Mouse (Mus musculus): ENCODE measurements around the gene Clec16a. TPM values are rescaled to one million over a fixed set of nuclear protein-coding genes. Genes with fewer than 3 reads are reported as not detected.

Clec16a gene
- total and polyA plus RNA-seq, 3 experiments: 20.0 to 24.2 (median 20.5) TPM

DNA sequence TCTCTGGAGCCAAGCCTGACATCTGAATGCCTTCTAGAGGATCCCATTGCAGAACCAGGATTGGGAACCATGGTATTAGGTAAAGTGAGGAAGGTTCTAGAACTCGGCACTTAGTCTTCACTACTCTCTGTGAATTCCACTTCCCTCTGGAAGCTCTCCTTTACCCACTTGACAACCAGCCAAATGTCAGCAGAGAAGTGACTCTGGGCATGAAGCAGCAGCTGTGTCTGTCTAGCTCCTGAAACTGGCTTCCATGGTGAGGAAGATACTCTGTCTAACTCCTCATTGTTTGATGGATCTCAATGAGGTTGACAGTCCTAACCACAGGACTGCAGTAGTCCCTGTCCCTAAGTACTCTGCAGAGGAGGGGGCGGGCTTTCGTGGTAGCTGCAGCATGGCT is 110.1 kb downstream of the Clec16a start:
- no peak overlapping the region for H3K9ac ChIP-seq (ENCODE audit: insufficient read depth, low read depth)
- H3K4me1 ChIP-seq (ENCODE audit: control insufficient read depth in 1 of 2, insufficient read depth in 2 of 2): peaks cover 20 to 74% of the 10 kb centered on the region in 2 experiments
- TF ChIP-seq ZNF384 (IDR thresholded peaks at IDR 0.05; ENCODE audit: low read depth, low read length) (no peak), JUND (conservative IDR thresholded peaks at IDR 0.05; ENCODE audit: low read depth, low read length) (no peak), MAZ (IDR thresholded peaks at IDR 0.05; ENCODE audit: low read depth, low read length) (no peak), ZC3H11A (IDR thresholded peaks at IDR 0.05; ENCODE audit: low read depth, low read length) (no peak), EP300 (IDR thresholded peaks at IDR 0.05; ENCODE audit: low read length) (no peak), CHD2 (IDR thresholded peaks at IDR 0.05; ENCODE audit: low read length) (no peak), SMC3 (IDR thresholded peaks at IDR 0.05; ENCODE audit: low read depth, low read length) (no peak), MAX (IDR thresholded peaks at IDR 0.05; ENCODE audit: low read length) (no peak), POLR2AphosphoS2 (IDR thresholded peaks at IDR 0.05; ENCODE audit: low read depth, low read length) (no peak)
- in situ Hi-C loops (cut with MboI; ENCODE audit: low pct_ligation_motif_present, low pct_unique_long_range_greater_than_20kb, low sequenced_read_pairs): no loop called here
- H3K4me2 ChIP-seq (ENCODE audit: insufficient read depth, low read depth, poor library complexity, severe bottlenecking): no peak overlapping the region
- no peak overlapping the region for H3K4me3 ChIP-seq (replicated peaks in 1 of 3; ENCODE audit: low read depth in 2 of 3, low read length in 2 of 3, poor library complexity in 1 of 3)
- no peaks in the 10 kb centered on the region for H3K27me3 ChIP-seq (replicated peaks)
- no peaks in the 10 kb centered on the region for H3K9me3 ChIP-seq (replicated peaks; ENCODE audit: low read length)
- no peaks in the 10 kb centered on the region for H3K79me2 ChIP-seq (replicated peaks; ENCODE audit: control insufficient read depth, extremely low read depth, insufficient read depth, poor library complexity, severe bottlenecking)
- H3K27ac ChIP-seq (ENCODE audit: insufficient read depth, low read depth): no peak overlapping the region
- dilution Hi-C loops (cut with MboI; ENCODE audit: extremely low pct_ligation_motif_present, extremely low pct_unique_long_range_greater_than_20kb, low sequenced_read_pairs): no loop called here
- DNase-seq (ENCODE audit: extremely low read depth): no peak
- H3K36me3 ChIP-seq (replicated peaks in 1 of 2; ENCODE audit: control insufficient read depth in 1 of 2, insufficient read depth in 1 of 2, low read length in 1 of 2): peaks cover 0 to 1% of the 10 kb centered on the region in 2 experiments

DNA sequence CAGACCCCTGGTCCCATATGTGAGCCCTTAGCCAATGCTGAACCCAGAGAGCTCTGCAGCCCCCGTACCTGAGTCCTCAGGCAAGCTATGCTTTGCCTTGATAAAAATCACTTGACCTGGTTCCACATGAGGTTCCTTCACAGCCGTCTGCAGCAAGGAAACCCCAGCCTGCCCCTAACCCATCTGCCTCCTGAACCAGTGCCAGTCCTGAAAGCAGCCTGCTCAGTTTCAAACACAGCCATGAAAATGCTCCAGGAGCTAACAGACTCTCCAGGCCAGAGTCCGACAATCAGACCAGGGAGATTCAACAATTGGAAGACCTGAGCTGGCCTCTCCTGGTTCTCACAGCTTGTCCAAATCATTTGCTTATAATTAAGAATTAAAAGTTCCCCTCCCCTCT is 110.8 kb downstream of the Clec16a start:
- peak overlapping the region in 1 of 3 experiments; percentile 17 for H3K4me3 ChIP-seq (replicated peaks in 1 of 3; ENCODE audit: low read depth in 2 of 3, low read length in 2 of 3, poor library complexity in 1 of 3)
- no peak overlapping the region for H3K27ac ChIP-seq (ENCODE audit: insufficient read depth, low read depth)
- no peaks in the 10 kb centered on the region for H3K79me2 ChIP-seq (replicated peaks; ENCODE audit: control insufficient read depth, extremely low read depth, insufficient read depth, poor library complexity, severe bottlenecking)
- H3K27me3 ChIP-seq (replicated peaks): no peaks in the 10 kb centered on the region
- H3K4me2 ChIP-seq (ENCODE audit: insufficient read depth, low read depth, poor library complexity, severe bottlenecking): peak overlapping the region; percentile 33
- no peaks in the 10 kb centered on the region for H3K36me3 ChIP-seq (replicated peaks in 1 of 2; ENCODE audit: control insufficient read depth in 1 of 2, insufficient read depth in 1 of 2, low read length in 1 of 2)
- peaks cover 23 to 81% of the 10 kb centered on the region in 2 experiments for H3K4me1 ChIP-seq (ENCODE audit: control insufficient read depth in 1 of 2, insufficient read depth in 2 of 2)
- H3K9me3 ChIP-seq (replicated peaks; ENCODE audit: low read length): no peaks in the 10 kb centered on the region
- dilution Hi-C loops (cut with MboI; ENCODE audit: extremely low pct_ligation_motif_present, extremely low pct_unique_long_range_greater_than_20kb, low sequenced_read_pairs): no loop called here
- TF ChIP-seq ZC3H11A (IDR thresholded peaks at IDR 0.05; ENCODE audit: low read depth, low read length) (no peak), HCFC1 (IDR thresholded peaks at IDR 0.05; ENCODE audit: low read depth, low read length) (no peak), TBP (conservative IDR thresholded peaks at IDR 0.05; ENCODE audit: low read depth, low read length) (no peak), CHD1 (IDR thresholded peaks at IDR 0.05; ENCODE audit: low read depth, low read length) (no peak), MEF2A (IDR thresholded peaks at IDR 0.05; ENCODE audit: borderline replicate concordance, low read depth, low read length) (no peak), POLR2A (IDR thresholded peaks at IDR 0.05; ENCODE audit: low read depth, low read length) (no peak), JUN (IDR thresholded peaks at IDR 0.05; ENCODE audit: insufficient read depth, low read depth, low read length) (no peak), IRF4 (IDR thresholded peaks at IDR 0.05; ENCODE audit: low read depth, low read length) (no peak)
- in situ Hi-C loops (cut with MboI; ENCODE audit: low pct_ligation_motif_present, low pct_unique_long_range_greater_than_20kb, low sequenced_read_pairs): no loop called here
- DNase-seq (ENCODE audit: extremely low read depth): no peak
- H3K9ac ChIP-seq (ENCODE audit: insufficient read depth, low read depth): no peak overlapping the region
